Mouse (Mus musculus): ENCODE results near the gene Gm43518. TPM values are rescaled to one million over a fixed set of nuclear protein-coding genes. Genes with fewer than 3 reads are reported as not detected.

The Gm43518 gene
- total RNA-seq (2021), result 1 to 10 TPM in 1 of 2 experiments, not detected in 1; 1.6 TPM
- long read RNA-seq, result 0 reads

GRCm38 (mm10) chr5:123927118-123927517 is at the start of gene Gm43518:
Gene Gm43518, plus strand, starts transcription at chr5:123927418.
- DNase-seq (ENCODE audit: low spot score in 2 of 2), result no peak

- no peak for DNase-seq (ENCODE audit: low spot score in 2 of 2)
Measured at GRCm38 (mm10) chr5:123878056-123878455, 49.2 kb upstream of the Gm43518 start.

- DNase-seq (ENCODE audit: low spot score in 2 of 2), result no peak
Measured at GRCm38 (mm10) chr5:123879928-123880327, 47.3 kb upstream of the Gm43518 start, which contains the start of gene Hcar1. Gene Hcar1, minus strand, starts transcription at chr5:123880020.

GRCm38 (mm10) chr5:123880778-123881177 is 46.4 kb upstream of the Gm43518 start:
- no peak for DNase-seq (ENCODE audit: low spot score in 2 of 2)

GRCm38 (mm10) chr5:123883891-123884290 is 43.3 kb upstream of the Gm43518 start:
- no peak for DNase-seq (ENCODE audit: low spot score in 2 of 2)

- no peak for DNase-seq (ENCODE audit: low spot score in 2 of 2)
Measured at GRCm38 (mm10) chr5:123884332-123884731, 42.9 kb upstream of the Gm43518 start.

GRCm38 (mm10) chr5:123886365-123886764 is 40.9 kb upstream of the Gm43518 start:
- DNase-seq (ENCODE audit: low spot score in 2 of 2), result no peak

- DNase-seq (ENCODE audit: low spot score in 2 of 2), result no peak
Measured at GRCm38 (mm10) chr5:123890312-123890711, 36.9 kb upstream of the Gm43518 start.

GRCm38 (mm10) chr5:123890987-123891386 is 36.2 kb upstream of the Gm43518 start:
- no peak for DNase-seq (ENCODE audit: low spot score in 2 of 2)

GRCm38 (mm10) chr5:123891669-123892068 is 35.5 kb upstream of the Gm43518 start:
- DNase-seq (ENCODE audit: low spot score in 2 of 2), result peak; percentile 19 to 70

GRCm38 (mm10) chr5:123893520-123893919 is 33.7 kb upstream of the Gm43518 start:
- DNase-seq (ENCODE audit: low spot score in 2 of 2), result no peak

GRCm38 (mm10) chr5:123896395-123896794 is 30.8 kb upstream of the Gm43518 start:
- no peak for DNase-seq (ENCODE audit: low spot score in 2 of 2)

- no peak for DNase-seq (ENCODE audit: low spot score in 2 of 2)
Measured at GRCm38 (mm10) chr5:123897352-123897751, 29.9 kb upstream of the Gm43518 start.

GRCm38 (mm10) chr5:123904059-123904672 is 23.1 kb upstream of the Gm43518 start:
- DNase-seq (ENCODE audit: low spot score in 2 of 2), result no peak

- DNase-seq (ENCODE audit: low spot score in 2 of 2), result no peak
Measured at GRCm38 (mm10) chr5:123906146-123906975, 20.9 kb upstream of the Gm43518 start.

GRCm38 (mm10) chr5:123906976-123907630 is 20.1 kb upstream of the Gm43518 start, which contains the start of gene Denr:
Gene Denr, plus strand, starts transcription at chr5:123907175.
- DNase-seq (ENCODE audit: low spot score in 2 of 2), result peak; percentile 98 to 99

GRCm38 (mm10) chr5:123907631-123907977 is 19.6 kb upstream of the Gm43518 start:
- DNase-seq (ENCODE audit: low spot score in 2 of 2), result no peak

- no peak for DNase-seq (ENCODE audit: low spot score in 2 of 2)
Measured at GRCm38 (mm10) chr5:123914852-123915251, 12.4 kb upstream of the Gm43518 start.

- DNase-seq (ENCODE audit: low spot score in 2 of 2), result no peak
Measured at GRCm38 (mm10) chr5:123922112-123922511, 5.1 kb upstream of the Gm43518 start.

GRCm38 (mm10) chr5:123930508-123930989 is 3.3 kb downstream of the Gm43518 start, which contains the start of gene Ccdc62:
Gene Ccdc62, plus strand, starts transcription at chr5:123930679.
- peak; percentile 88 to 95 for DNase-seq (ENCODE audit: low spot score in 2 of 2)

GRCm38 (mm10) chr5:123931131-123931530 is 3.9 kb downstream of the Gm43518 start:
- DNase-seq (ENCODE audit: low spot score in 2 of 2), result no peak

- DNase-seq (ENCODE audit: low spot score in 2 of 2), result no peak
Measured at GRCm38 (mm10) chr5:123932927-123933326, 5.7 kb downstream of the Gm43518 start.

All from layer of hippocampus, adult 18-20 months (tissue).